Mouse (Mus musculus): ENCODE data around the gene Rev1.

DNA sequence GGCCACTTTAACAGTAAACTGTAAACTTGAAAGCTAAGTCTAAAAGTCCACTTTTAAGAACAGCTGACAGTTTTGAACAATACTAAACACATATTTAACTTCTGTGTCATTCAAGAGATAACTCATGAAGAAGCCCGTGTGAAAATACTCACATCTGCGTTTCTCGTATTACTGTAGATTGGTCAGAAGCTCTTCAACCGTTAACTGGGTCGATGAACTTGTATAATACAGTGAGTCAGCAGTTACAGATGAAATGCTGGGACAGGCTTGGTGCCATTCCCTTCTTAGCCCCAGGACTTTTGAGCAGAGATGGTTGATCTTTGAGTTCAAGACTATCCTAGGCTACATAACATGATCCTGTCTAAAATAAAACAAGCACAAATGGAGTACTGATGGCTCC is 98.2 kb downstream of the Rev1 start:
- no peak for TF ChIP-seq MAFK (IDR thresholded peaks at IDR 0.05; ENCODE audit: insufficient read depth, low read depth, low read length)
- TF ChIP-seq ZNF384 (IDR thresholded peaks at IDR 0.05; ENCODE audit: low read depth, low read length), result no peak
- no peak for TF ChIP-seq ZC3H11A (IDR thresholded peaks at IDR 0.05; ENCODE audit: borderline replicate concordance, low read depth, low read length)
- no peak for TF ChIP-seq CHD2 (IDR thresholded peaks at IDR 0.05; ENCODE audit: low read depth, low read length)

Measured in ES-E14 (cell line).